Mouse (Mus musculus) common myeloid progenitor, adult 5-6 weeks (primary cell): Measurements from ENCODE around the gene Olfr469. TPM values are rescaled to one million over a fixed set of nuclear protein-coding genes. Genes with fewer than 3 reads are reported as not detected.
"Not testable (repeated sequence)": the region's sequence is repeated elsewhere in the genome, so short reads cannot be mapped to it uniquely, and the experiment has no call there.

Experiments
- ATAC-seq: replicated peaks from 2 replicates; pipeline ENCODE4 v1.8.0; 2016; ENCODE audit warnings: low read depth, mild to moderate bottlenecking, moderate TSS enrichment, inconsistent platforms; ENCODE audit not compliant: poor library complexity, severe bottlenecking
- total RNA-seq: library from RNA; stranded (forward); fragments of 200-1000, 187-1606 nt; gene quantifications from 2 replicates; pipeline ENCODE4 v1.2.3, GENCODE M21; 2017

Olfr469 gene
- not detected in 2 replicates for total RNA-seq

- ATAC-seq = not testable (repeated sequence)
Measured at GRCm38 (mm10) chr7:107825441-107825840, at the start of gene Olfr469. TSS of gene Olfr469 (minus strand) at chr7:107825541.

- ATAC-seq = not testable (repeated sequence)
Measured at GRCm38 (mm10) chr7:107847390-107847789, 22.0 kb upstream of the Olfr469 start, which contains the start of gene Olfr470. TSS of gene Olfr470 (minus strand) at chr7:107847490.

DNA sequence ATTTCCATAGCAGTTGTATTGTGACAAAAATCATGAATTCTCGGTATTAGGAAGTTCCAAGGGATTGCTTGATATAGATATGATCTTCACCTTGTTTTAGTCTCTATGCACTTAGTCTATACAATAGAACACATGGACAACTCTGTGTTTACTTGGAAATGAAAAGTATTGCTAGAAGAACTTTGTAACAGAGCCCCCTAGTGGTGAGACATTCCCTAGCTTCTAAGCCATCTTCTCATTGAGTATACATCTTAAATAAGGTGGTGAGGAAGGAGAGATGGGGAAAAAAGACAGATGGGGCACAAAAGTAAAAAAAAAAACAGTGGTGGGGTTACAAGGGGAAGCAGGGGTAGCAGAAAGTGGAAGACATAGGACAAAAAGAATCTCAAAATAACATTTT lies 16.4 kb upstream of the Olfr469 start:
- peak; percentile 73; the same call in 1 of the 2 replicates for ATAC-seq

DNA sequence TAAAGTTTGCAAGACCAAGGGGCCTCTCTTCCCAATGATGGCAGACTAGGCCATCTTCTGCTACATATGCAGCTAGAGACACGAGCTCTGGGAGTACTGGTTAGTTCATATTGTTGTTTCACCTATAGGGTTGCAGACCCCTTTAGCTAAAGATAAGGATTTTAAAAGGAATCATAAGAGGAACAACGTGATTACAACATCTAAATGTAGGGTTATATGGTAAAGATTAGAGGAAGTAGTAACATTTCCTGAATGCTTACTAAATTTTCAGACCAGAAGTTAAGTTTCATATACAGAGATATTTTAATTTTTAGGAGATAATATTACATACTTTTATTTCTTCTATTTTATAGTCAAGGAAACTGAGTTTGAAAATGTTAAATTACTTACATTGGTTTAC lies 1.5 kb downstream of the Olfr469 start:
- peak; percentile 52; the same call in 1 of the 2 replicates for ATAC-seq

GRCm38 (mm10) chr7:107819442-107819841 lies 5.9 kb downstream of the Olfr469 start:
- 0 out of 2 replicates have a peak, but pooled peaks have one; percentile 54 for ATAC-seq

DNA sequence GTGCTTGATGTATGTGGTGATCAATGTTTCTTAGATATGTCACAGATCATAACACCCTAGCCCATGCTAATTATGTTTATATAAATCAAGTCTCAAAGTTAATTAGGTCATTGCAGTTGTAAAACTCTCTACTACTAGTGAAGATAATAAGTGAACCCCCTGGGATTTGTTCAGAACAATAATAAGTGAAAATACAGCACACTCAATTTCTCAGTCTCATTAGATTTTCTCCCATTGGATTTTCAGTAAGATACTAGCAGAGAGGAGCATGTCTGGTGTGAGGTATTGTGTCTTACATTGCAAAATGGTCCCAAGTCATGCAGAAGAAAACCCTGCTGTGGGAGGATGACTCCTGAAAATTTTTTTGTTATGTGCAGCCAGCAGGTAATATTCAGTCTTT lies 13.4 kb downstream of the Olfr469 start, which contains the start of gene Olfr467:
Gene Olfr467, plus strand, starts transcription at position 301 of the 400 bp plus-strand sequence.
- no peak for ATAC-seq

GRCm38 (mm10) chr7:107802138-107802537 lies 23.2 kb downstream of the Olfr469 start:
- ATAC-seq = no peak

DNA sequence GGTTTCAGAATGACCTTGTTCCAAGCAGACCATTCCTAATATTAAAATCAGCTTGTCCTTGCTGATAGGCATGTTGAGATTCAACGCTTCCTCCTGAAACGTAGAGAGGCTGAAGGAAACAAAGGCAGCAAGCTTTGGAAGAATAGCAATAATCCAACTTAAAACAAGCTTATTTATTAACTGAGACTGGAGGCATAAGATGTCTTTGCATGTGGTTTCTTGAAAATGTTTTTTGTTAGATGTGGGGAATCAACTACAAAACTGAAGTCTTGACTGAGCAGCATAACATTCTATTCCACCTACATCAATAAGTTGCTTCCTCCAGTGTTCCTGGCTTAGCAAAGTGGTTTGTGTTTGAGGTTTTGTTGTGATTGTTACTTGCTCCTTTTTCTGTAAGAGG lies 24.2 kb downstream of the Olfr469 start, which contains the start of gene Ovch2:
Gene Ovch2, minus strand, starts transcription at position 101 of the 400 bp plus-strand sequence.
- ATAC-seq = no peak

DNA sequence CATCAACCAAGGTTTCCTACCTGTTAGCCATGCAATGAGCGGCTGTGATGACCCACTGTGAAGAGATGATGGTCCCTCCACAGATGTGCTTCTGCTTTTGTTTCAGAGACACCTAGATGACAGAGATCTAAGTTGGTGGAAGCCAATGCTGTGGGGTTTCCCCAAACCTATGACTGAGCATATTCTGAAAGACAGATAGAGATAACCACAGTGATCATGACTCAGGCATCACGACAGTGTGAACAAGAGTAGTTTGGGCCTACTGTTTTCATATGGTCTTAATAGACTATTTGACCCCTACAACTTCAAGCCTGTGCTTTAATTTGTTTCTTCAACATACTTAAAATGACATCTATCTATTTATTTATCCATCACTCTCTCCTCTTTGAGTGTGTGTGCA lies 28.8 kb downstream of the Olfr469 start:
- 0 out of 2 replicates have a peak, but pooled peaks have one; percentile 32 for ATAC-seq

- ATAC-seq = peak; percentile 82
Measured at GRCm38 (mm10) chr7:107787977-107788620, 37.2 kb downstream of the Olfr469 start.

GRCm38 (mm10) chr7:107779611-107780010 lies 45.7 kb downstream of the Olfr469 start:
- ATAC-seq = no peak

- ATAC-seq = no peak
Measured at GRCm38 (mm10) chr7:107778216-107778615, 47.1 kb downstream of the Olfr469 start.

GRCm38 (mm10) chr7:107770812-107771211 lies 54.5 kb downstream of the Olfr469 start:
- ATAC-seq = no peak

Other genes starting within 250 kb of the Olfr469 start
- gene Ppfibp2, start 230.3 kb downstream of the Olfr469 start, total RNA-seq = 3.3 and 7.3 TPM in 2 replicates
- not detected in 2 replicates for gene 5330417H12Rik, start 200.4 kb downstream of the Olfr469 start, total RNA-seq
- not detected in 2 replicates for gene Cyb5r2, start 67.5 kb downstream of the Olfr469 start, total RNA-seq
- not detected in 2 replicates for gene Ovch2, start 24.3 kb downstream of the Olfr469 start, total RNA-seq
- gene Olfr467, start 13.3 kb downstream of the Olfr469 start, total RNA-seq = not detected in 2 replicates
- gene Olfr470, start 21.9 kb upstream of the Olfr469 start, total RNA-seq = not detected in 2 replicates
- not detected in 2 replicates for gene Olfr472, start 72.4 kb upstream of the Olfr469 start, total RNA-seq
- gene Olfr473, start 104.9 kb upstream of the Olfr469 start, total RNA-seq = not detected in 2 replicates
- not detected in 2 replicates for gene Olfr474, start 129.1 kb upstream of the Olfr469 start, total RNA-seq
- not detected in 2 replicates for gene Olfr476, start 139.3 kb upstream of the Olfr469 start, total RNA-seq
- gene Olfr477, start 161.2 kb upstream of the Olfr469 start, total RNA-seq = not detected in 2 replicates
- not detected in 2 replicates for gene Olfr478, start 208.4 kb upstream of the Olfr469 start, total RNA-seq
- not detected in 2 replicates for gene Olfr479, start 225.2 kb upstream of the Olfr469 start, total RNA-seq
- not detected in 2 replicates for gene Olfr480, start 241.8 kb upstream of the Olfr469 start, total RNA-seq